Mouse (Mus musculus) lung, embryonic 15.5 days (tissue): Measurements from ENCODE around the gene Clip4. TPM values are rescaled to one million over a fixed set of nuclear protein-coding genes. Genes with fewer than 3 reads are reported as not detected.

ENCODE experiments used
- ATAC-seq: fragments of 200-750 bp; cut with Nextera tagmentation; 2 replicates; pipeline ENCODE4 v1.8.0; 2017; ENCODE audit warnings: moderate number of reproducible peaks, borderline replicate concordance; ENCODE audit not compliant: low FRiP score, low TSS enrichment; ENCODE audit errors: extremely low read depth
- H3K27ac ChIP-seq: fragments of 300-500 bp; sonication (generic); 2 replicates; pipeline ENCODE4 v1.5.1; 2015; ENCODE audit warnings: moderate library complexity, mild to moderate bottlenecking, inconsistent platforms
- H3K27me3 ChIP-seq: fragments of 300-500 bp; sonication (generic); 2 replicates; pipeline ENCODE4 v1.6.1; 2015; ENCODE audit warnings: inconsistent platforms
- H3K36me3 ChIP-seq: fragments of 300-500 bp; sonication (generic); 2 replicates; pipeline ENCODE4 v1.6.1; 2015; ENCODE audit warnings: inconsistent platforms
- H3K4me1 ChIP-seq: fragments of 300-500 bp; sonication (generic); 2 replicates; pipeline ENCODE4 v1.6.1; 2015; ENCODE audit warnings: inconsistent platforms
- H3K4me2 ChIP-seq: fragments of 300-500 bp; sonication (generic); 2 replicates; pipeline ENCODE4 v1.6.1; 2015; ENCODE audit warnings: inconsistent platforms, mild to moderate bottlenecking, moderate library complexity
- H3K4me3 ChIP-seq: fragments of 300-500 bp; sonication (generic); 2 replicates; pipeline ENCODE4 v1.5.1; 2015; ENCODE audit warnings: mild to moderate bottlenecking, inconsistent platforms
- H3K9ac ChIP-seq: fragments of 300-500 bp; sonication (generic); 2 replicates; pipeline ENCODE4 v1.6.1; 2015; ENCODE audit warnings: inconsistent platforms
- H3K9me3 ChIP-seq: fragments of 300-500 bp; sonication (generic); 2 replicates; pipeline ENCODE4 v1.6.1; 2016; ENCODE audit warnings: inconsistent platforms
- WGBS: fragments of 180-500 bp; shearing (Covaris S2); methylation state at CpG from one replicate; pipeline ENCODE4 v1.1.7; 2015; 5-methylcytosine and 5-hydroxymethylcytosine counted together
- polyA plus RNA-seq: library from polyadenylated mRNA; unstranded; fragments of >200 nt; fragmentation: Nextera tagmentation; extraction: Ambion mirVana; gene quantifications from 2 replicates; pipeline ENCODE4 v1.2.1, GENCODE M21; 2015

Clip4 gene
- polyA plus RNA-seq, 1 experiment from 2014 or later = 6.0 TPM

DNA sequence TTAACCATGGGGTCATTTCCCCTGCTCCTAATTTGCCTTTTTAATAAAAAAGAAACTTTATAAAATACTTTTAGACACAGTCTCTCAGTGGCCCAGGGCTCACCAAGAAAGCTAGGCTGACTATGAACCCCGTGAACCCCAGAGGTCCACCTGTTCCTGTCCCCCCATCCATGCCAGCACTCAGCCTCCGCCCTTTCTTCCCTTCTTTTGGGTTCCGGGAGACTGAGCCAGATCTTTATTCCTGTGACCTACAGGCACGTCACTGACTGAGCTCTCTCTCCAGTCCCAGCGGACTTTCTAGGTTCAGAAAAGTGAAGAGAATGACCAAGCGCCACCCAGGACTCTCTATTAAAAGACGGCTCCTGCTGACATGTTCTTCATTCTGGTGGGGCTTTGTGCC, 107.2 kb downstream of the Clip4 start:
- no peak for ATAC-seq
- H3K36me3 ChIP-seq = no peaks in the 10 kb centered on the region
- H3K4me2 ChIP-seq = no peak overlapping the region
- 80% methylated on average over 7 of the region's 7 CpGs for WGBS
- no peak overlapping the region for H3K9ac ChIP-seq
- H3K4me3 ChIP-seq = no peak overlapping the region
- no peak overlapping the region for H3K27ac ChIP-seq
- H3K27me3 ChIP-seq = no peaks in the 10 kb centered on the region
- no peaks in the 10 kb centered on the region for H3K9me3 ChIP-seq
- H3K4me1 ChIP-seq = no peaks in the 10 kb centered on the region

DNA sequence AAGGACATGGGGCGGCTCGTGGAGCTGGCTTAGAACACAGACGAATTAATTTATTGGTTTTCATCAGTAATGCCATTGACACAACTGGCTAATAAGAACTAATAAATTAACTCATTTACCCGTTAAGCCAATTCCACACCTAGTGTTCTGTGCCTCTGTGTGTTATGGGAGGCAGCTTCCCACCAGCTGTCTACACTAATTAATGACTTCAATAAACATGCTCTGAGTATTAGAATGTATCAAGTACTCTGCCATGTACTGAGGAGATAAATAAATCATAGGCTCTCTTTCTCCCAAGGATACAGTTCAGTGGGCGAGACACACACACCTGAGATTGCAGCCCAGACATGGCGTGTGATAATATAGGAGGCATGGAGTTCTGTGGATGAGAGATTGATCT, 113.1 kb downstream of the Clip4 start:
- 71% methylated on average over 6 of the region's 6 CpGs for WGBS
- H3K27ac ChIP-seq = no peak overlapping the region
- no peak overlapping the region for H3K4me3 ChIP-seq
- H3K4me2 ChIP-seq = no peak overlapping the region
- no peak for ATAC-seq
- no peaks in the 10 kb centered on the region for H3K36me3 ChIP-seq
- H3K4me1 ChIP-seq = no peaks in the 10 kb centered on the region
- H3K9ac ChIP-seq = no peak overlapping the region
- no peaks in the 10 kb centered on the region for H3K27me3 ChIP-seq
- no peaks in the 10 kb centered on the region for H3K9me3 ChIP-seq

DNA sequence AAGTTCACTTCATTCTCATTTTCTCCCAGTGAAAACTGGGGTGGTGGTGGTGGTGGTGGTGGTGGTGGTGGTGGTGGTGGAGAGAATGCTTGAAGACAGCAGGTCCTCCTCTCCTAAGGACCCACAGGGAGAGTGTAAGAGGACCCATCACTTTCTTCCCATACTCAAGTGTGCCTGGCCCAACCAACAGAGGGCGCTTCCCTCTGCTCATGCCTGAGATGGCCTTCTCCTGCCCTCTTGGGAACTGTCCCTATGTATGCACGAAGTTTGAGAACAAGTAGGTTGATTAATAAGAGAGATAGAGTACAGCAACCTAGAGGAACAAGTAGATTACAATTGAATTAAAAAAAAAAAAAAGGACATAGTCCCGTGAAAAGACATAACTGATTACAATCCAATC, 140.8 kb downstream of the Clip4 start:
- WGBS = 36% methylated on average over 3 of the region's 3 CpGs
- Histone ChIP-seq H3K4me3 (no peak overlapping the region), H3K27me3 (no peaks in the 10 kb centered on the region), H3K36me3 (no peaks in the 10 kb centered on the region), H3K27ac (no peak overlapping the region), H3K9ac (no peak overlapping the region), H3K4me1 (no peaks in the 10 kb centered on the region), H3K4me2 (no peak overlapping the region), H3K9me3 (no peaks in the 10 kb centered on the region)
- ATAC-seq = no peak

DNA sequence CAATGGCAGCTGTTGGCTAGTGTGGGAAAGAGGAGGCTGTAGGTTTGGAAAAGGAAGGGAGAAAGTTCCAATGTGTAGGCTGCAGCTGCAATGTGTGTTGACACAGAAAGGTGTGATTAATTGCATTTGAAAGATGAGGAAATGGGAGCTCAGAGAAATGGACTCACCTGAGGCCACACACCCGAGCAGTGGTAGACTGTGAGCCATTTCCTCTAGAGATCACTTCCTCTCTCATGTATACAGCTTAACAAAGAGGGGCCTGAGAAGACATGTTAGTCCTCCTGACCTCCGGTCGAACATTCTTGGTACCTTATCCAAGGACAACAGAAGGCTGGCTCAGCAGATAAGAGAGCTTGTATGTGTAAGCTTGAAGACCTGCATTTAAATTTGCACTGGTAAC, 144.9 kb downstream of the Clip4 start:
- no peaks in the 10 kb centered on the region for H3K27me3 ChIP-seq

More for the DNA sequence above, 144.9 kb downstream of the Clip4 start:
- WGBS = 28% methylated on average over 3 of the region's 3 CpGs
- no peak for ATAC-seq
- H3K4me3 ChIP-seq = no peak overlapping the region
- H3K9ac ChIP-seq = no peak overlapping the region
- no peaks in the 10 kb centered on the region for H3K9me3 ChIP-seq
- H3K27ac ChIP-seq = no peak overlapping the region
- H3K36me3 ChIP-seq = no peaks in the 10 kb centered on the region
- H3K4me2 ChIP-seq = no peak overlapping the region
- no peaks in the 10 kb centered on the region for H3K4me1 ChIP-seq

Other genes starting within 250 kb of the Clip4 start
- 57.4 and 59.4 TPM in 2 replicates for gene Ndc80, start 241.6 kb upstream of the Clip4 start, polyA plus RNA-seq
- 0.84 and 1.5 TPM in 2 replicates for gene Spdya, start 216.4 kb upstream of the Clip4 start, polyA plus RNA-seq
- 66.9 and 73.0 TPM in 2 replicates for gene Wdr43, start 152.6 kb upstream of the Clip4 start, polyA plus RNA-seq
- gene Togaram2, start 95.2 kb upstream of the Clip4 start, polyA plus RNA-seq = 1.6 and 2.1 TPM in 2 replicates
- not detected in 2 replicates for gene Pcare, start 15.6 kb upstream of the Clip4 start, polyA plus RNA-seq